Mouse (Mus musculus): ENCODE measurements at regions not wholly inside any gene's neighbourhood (a gene's known extent, or its start where the extent isn't known, plus 50 kb on each side); places are given as distances from the start of the nearest gene placed in this dataset.

DNA sequence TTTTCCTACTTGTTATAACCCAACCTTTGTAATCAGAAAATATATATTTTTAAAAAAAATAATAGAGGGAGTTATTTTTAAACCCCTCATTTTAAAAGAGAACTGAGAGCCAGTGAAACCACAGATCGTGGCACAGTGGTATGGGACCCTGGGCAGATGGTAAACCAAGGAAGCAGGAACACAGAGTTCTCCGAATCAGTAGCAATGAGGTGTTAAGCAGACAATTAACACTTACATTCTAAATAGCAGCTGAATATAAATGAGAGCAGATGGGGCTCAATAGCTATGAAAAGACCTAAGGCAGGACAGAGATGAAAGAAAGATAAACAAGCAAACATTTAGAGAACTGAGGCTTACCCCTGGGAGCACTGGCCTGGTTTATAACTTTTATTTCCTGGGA lies 116.8 kb downstream of the Fam114a2 start:
- H3K4me1 ChIP-seq (ENCODE audit: control insufficient read depth, insufficient read depth, low read length), result peaks cover 3% of the 10 kb centered on the region; the same call in 1 of the 2 replicates
- no peak for DNase-seq
- no peak for TF ChIP-seq POLR2A (IDR thresholded peaks at IDR 0.05; ENCODE audit: borderline replicate concordance, extremely low read depth, low read depth, low read length)
- no peak for TF ChIP-seq CTCF (IDR thresholded peaks at IDR 0.05; ENCODE audit: insufficient read depth, low read length)
- no peak overlapping the region for H3K4me3 ChIP-seq (replicated peaks; ENCODE audit: extremely low read depth, low read depth, low read length)
- WGBS, result 59% methylated on average over 2 of the region's 2 CpGs

DNA sequence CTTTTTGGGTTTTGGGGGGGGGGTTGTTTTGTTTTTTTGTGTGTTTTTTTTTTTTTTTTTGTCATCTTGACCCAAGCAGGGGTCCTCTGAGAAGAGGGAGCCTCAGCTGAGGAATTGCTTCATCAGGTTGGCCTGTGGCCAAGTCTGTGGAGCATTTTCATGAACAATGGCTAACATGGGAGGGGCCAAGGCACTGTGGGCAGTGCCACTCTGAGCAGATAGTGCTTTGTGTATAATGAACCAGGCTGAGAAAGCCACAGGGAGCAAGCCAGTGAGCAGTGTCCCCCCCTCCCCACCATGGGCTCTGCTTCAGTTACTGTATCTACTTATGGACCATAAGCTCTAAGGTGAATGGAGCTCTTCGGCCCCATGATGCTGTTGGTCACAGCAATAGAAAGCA lies 119.1 kb downstream of the Fam114a2 start:
- 96% methylated on average over 1 of the region's 1 CpGs for WGBS
- no peak overlapping the region for H3K4me3 ChIP-seq (replicated peaks; ENCODE audit: extremely low read depth, low read depth, low read length)
- TF ChIP-seq CTCF (IDR thresholded peaks at IDR 0.05; ENCODE audit: insufficient read depth, low read length) (no peak), POLR2A (IDR thresholded peaks at IDR 0.05; ENCODE audit: borderline replicate concordance, extremely low read depth, low read depth, low read length) (no peak)
- no peaks in the 10 kb centered on the region for H3K4me1 ChIP-seq (ENCODE audit: control insufficient read depth, insufficient read depth, low read length)
- DNase-seq, result no peak

DNA sequence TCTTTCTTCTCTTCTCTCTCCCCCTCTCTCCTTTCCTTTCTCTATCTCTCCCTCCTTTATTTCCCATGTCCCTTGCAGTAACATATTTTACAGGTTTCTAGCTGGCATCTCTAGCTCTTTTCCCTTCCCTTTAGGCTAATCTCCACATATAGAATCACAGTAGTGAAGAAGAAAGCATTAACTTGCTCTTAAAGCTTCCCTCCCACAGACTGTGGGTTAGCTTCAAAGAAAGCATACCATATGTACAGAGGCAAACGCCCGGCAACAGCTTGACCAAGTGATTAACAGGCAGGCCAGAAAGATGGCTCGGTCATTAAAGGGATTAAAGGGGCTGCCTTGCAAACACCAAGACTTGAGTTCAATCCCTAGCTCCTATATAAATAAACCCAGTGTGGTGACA lies 122.0 kb downstream of the Fam114a2 start:
- WGBS, result 33% methylated on average over 3 of the region's 3 CpGs
- no peak overlapping the region for H3K4me3 ChIP-seq (replicated peaks; ENCODE audit: extremely low read depth, low read depth, low read length)
- DNase-seq, result no peak
- TF ChIP-seq POLR2A (IDR thresholded peaks at IDR 0.05; ENCODE audit: borderline replicate concordance, extremely low read depth, low read depth, low read length) (no peak), CTCF (IDR thresholded peaks at IDR 0.05; ENCODE audit: insufficient read depth, low read length) (no peak)
- H3K4me1 ChIP-seq (ENCODE audit: control insufficient read depth, insufficient read depth, low read length), result no peaks in the 10 kb centered on the region

DNA sequence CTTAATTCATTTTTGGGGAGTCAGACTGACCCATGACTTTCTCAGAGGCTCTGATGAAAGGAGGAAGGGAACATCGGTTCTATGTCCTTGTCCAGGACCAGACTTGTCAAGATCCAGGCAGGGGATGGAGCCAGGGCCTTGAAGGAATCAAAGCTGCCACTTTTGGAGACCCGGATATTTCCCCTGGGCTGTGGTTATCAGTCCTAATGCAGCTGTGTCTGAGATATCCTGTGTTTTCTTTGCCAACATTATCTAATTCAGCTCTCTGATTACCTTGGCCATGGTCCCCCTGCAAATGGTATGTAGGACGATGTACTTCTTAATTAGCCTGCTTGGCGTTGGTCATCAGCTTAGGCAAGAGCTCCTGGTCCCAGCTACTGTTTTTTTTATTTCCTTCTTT lies 127.6 kb downstream of the Fam114a2 start:
- 49% methylated on average over 4 of the region's 4 CpGs for WGBS
- no peak overlapping the region for H3K4me3 ChIP-seq (replicated peaks; ENCODE audit: extremely low read depth, low read depth, low read length)
- no peak for DNase-seq
- TF ChIP-seq POLR2A (IDR thresholded peaks at IDR 0.05; ENCODE audit: borderline replicate concordance, extremely low read depth, low read depth, low read length) (no peak), CTCF (IDR thresholded peaks at IDR 0.05; ENCODE audit: insufficient read depth, low read length) (no peak)
- no peaks in the 10 kb centered on the region for H3K4me1 ChIP-seq (ENCODE audit: control insufficient read depth, insufficient read depth, low read length)
